Mouse (Mus musculus) bone marrow macrophage, adult 2 months (primary cell): ENCODE measurements around the gene Cdk5rap3.

Source experiments
- CTCF ChIP-seq: IDR thresholded peaks from 2 replicates; pipeline ENCODE4 v1.5.1; 2012; ENCODE audit warnings: low read depth, mild to moderate bottlenecking, low read length, moderate library complexity
- POLR2A ChIP-seq: IDR thresholded peaks from 2 replicates; pipeline ENCODE4 v1.6.1; 2012; ENCODE audit warnings: mild to moderate bottlenecking, low read depth, low read length, borderline replicate concordance

DNA sequence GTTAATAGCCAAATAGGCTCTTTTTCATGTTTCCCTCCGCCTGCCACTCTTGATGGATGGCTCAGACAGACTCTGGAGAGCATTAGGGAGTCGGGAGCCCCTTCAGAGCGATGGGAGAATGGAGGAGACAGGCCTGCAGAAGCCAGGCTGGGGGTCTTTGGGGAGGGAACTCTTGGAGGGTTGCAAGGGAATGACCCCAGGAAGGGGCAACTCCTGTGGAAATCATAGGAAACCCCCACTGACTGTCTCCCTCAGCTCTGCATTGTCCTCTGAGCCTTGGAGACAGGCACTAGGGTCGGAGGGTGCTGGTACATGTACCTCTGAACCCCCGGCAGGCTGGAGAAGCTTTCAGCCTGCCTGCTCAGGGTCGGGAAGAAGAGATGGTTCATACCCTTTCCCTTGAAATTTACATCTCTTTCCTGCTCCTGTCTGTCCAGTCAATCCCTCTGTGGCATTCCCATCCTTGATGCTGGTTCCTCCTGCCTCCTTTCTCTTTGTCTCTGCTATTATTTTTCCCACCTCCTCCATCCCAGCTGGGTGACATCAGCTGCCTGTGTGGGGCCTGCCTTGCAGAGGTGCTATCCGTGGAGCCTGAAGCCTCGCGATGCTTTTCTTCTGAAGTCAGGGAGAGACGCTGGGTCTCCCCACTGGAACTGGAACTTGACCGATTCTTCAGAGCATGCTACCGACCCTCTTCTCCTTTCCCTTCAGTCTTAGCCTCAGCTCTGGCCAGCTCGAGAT is 39.8 kb downstream of the Cdk5rap3 start:
- TF ChIP-seq POLR2A (no peak), CTCF (no peak)
